Mouse (Mus musculus): ENCODE results near the gene Fgfr2.

- TF ChIP-seq HCFC1 (IDR thresholded peaks at IDR 0.05; ENCODE audit: borderline replicate concordance, insufficient read depth, low read length) (no peak), ZC3H11A (IDR thresholded peaks at IDR 0.05; ENCODE audit: borderline replicate concordance, low read depth, low read length) (no peak)
Measured at GRCm38 (mm10) chr7:131628846-131629391, 1494.2 kb downstream of the Fgfr2 start.
